Mouse (Mus musculus): ENCODE measurements around the gene Ppp3ca.

- TF ChIP-seq CTCF (IDR thresholded peaks at IDR 0.05; ENCODE audit: extremely low read depth, insufficient read depth, low read length) (no peak), POLR2A (IDR thresholded peaks at IDR 0.05; ENCODE audit: extremely low read depth, insufficient read depth, low read length) (no peak)
These were observed 278.2 kb downstream of the Ppp3ca start for GRCm38 (mm10) chr3:136948142-136948541.
